Mouse (Mus musculus): Measurements from ENCODE around the gene Zbtb20. TPM values are rescaled to one million over a fixed set of nuclear protein-coding genes. Genes with fewer than 3 reads are reported as not detected.

The Zbtb20 gene
- polyA plus RNA-seq, 1 experiment from 2014 or later, result 44.1 TPM

GRCm38 (mm10) chr16:43098666-43099065 lies 223.0 kb downstream of the Zbtb20 start:
- ATAC-seq (ENCODE audit: insufficient read depth, low FRiP score, low TSS enrichment) (no peak), DNase-seq (ENCODE audit: low spot score) (no peak)
- no peaks in the 10 kb centered on the region for H3K9me3 ChIP-seq (ENCODE audit: control insufficient read depth, low read length)
- no peak overlapping the region for H3K27ac ChIP-seq (ENCODE audit: low read depth, low read length)
- no peak overlapping the region for H3K4me2 ChIP-seq (ENCODE audit: low read depth)
- H3K36me3 ChIP-seq (ENCODE audit: control insufficient read depth, insufficient read depth, low read length), result no peaks in the 10 kb centered on the region
- WGBS, result 89% methylated on average over 5 of the region's 5 CpGs
- no peak overlapping the region for H3K9ac ChIP-seq (ENCODE audit: low read length)
- H3K27me3 ChIP-seq (ENCODE audit: control insufficient read depth, insufficient read depth, low read length), result no peaks in the 10 kb centered on the region
- H3K4me3 ChIP-seq (ENCODE audit: low read depth, low read length), result no peak overlapping the region
- H3K4me1 ChIP-seq (ENCODE audit: control insufficient read depth, insufficient read depth, low read length), result no peaks in the 10 kb centered on the region

GRCm38 (mm10) chr16:43111288-43111687 lies 235.6 kb downstream of the Zbtb20 start:
- no peaks in the 10 kb centered on the region for H3K27me3 ChIP-seq (ENCODE audit: control insufficient read depth, insufficient read depth, low read length)
- no peak overlapping the region for H3K4me3 ChIP-seq (ENCODE audit: low read depth, low read length)
- no peak overlapping the region for H3K4me2 ChIP-seq (ENCODE audit: low read depth)
- H3K9me3 ChIP-seq (ENCODE audit: control insufficient read depth, low read length), result no peaks in the 10 kb centered on the region
- no peak for ATAC-seq (ENCODE audit: insufficient read depth, low FRiP score, low TSS enrichment)
- H3K36me3 ChIP-seq (ENCODE audit: control insufficient read depth, insufficient read depth, low read length), result no peaks in the 10 kb centered on the region
- no peaks in the 10 kb centered on the region for H3K4me1 ChIP-seq (ENCODE audit: control insufficient read depth, insufficient read depth, low read length)
- no peak overlapping the region for H3K27ac ChIP-seq (ENCODE audit: low read depth, low read length)
- no peak overlapping the region for H3K9ac ChIP-seq (ENCODE audit: low read length)
- WGBS, result 71% methylated on average over 1 of the region's 1 CpGs
- no peak for DNase-seq (ENCODE audit: low spot score)

GRCm38 (mm10) chr16:43113968-43114367 lies 238.3 kb downstream of the Zbtb20 start:
- Histone ChIP-seq H3K9ac (ENCODE audit: low read length) (no peak overlapping the region), H3K4me2 (ENCODE audit: low read depth) (no peak overlapping the region), H3K9me3 (ENCODE audit: control insufficient read depth, low read length) (no peaks in the 10 kb centered on the region), H3K4me1 (ENCODE audit: control insufficient read depth, insufficient read depth, low read length) (no peaks in the 10 kb centered on the region), H3K27me3 (ENCODE audit: control insufficient read depth, insufficient read depth, low read length) (no peaks in the 10 kb centered on the region), H3K27ac (ENCODE audit: low read depth, low read length) (no peak overlapping the region), H3K36me3 (ENCODE audit: control insufficient read depth, insufficient read depth, low read length) (no peaks in the 10 kb centered on the region), H3K4me3 (ENCODE audit: low read depth, low read length) (no peak overlapping the region)
- ATAC-seq (ENCODE audit: insufficient read depth, low FRiP score, low TSS enrichment) (no peak), DNase-seq (ENCODE audit: low spot score) (no peak)
- WGBS, result 47% methylated on average over 1 of the region's 1 CpGs

- WGBS, result 80% methylated on average over 4 of the region's 4 CpGs
- H3K27ac ChIP-seq (ENCODE audit: low read depth, low read length), result no peak overlapping the region
- H3K9ac ChIP-seq (ENCODE audit: low read length), result no peak overlapping the region
Measured at GRCm38 (mm10) chr16:43129966-43130365, 254.3 kb downstream of the Zbtb20 start.

GRCm38 (mm10) chr16:43130583-43130982 lies 254.9 kb downstream of the Zbtb20 start:
- ATAC-seq (ENCODE audit: insufficient read depth, low FRiP score, low TSS enrichment) (no peak), DNase-seq (ENCODE audit: low spot score) (no peak)
- Histone ChIP-seq H3K9me3 (ENCODE audit: control insufficient read depth, low read length) (no peaks in the 10 kb centered on the region), H3K27me3 (ENCODE audit: control insufficient read depth, insufficient read depth, low read length) (no peaks in the 10 kb centered on the region), H3K36me3 (ENCODE audit: control insufficient read depth, insufficient read depth, low read length) (no peaks in the 10 kb centered on the region), H3K4me2 (ENCODE audit: low read depth) (no peak overlapping the region), H3K4me3 (ENCODE audit: low read depth, low read length) (no peak overlapping the region), H3K4me1 (ENCODE audit: control insufficient read depth, insufficient read depth, low read length) (peaks cover 6% of the 10 kb centered on the region; the same call in 1 of the 2 replicates), H3K9ac (ENCODE audit: low read length) (no peak overlapping the region), H3K27ac (ENCODE audit: low read depth, low read length) (no peak overlapping the region)
- 64% methylated on average over 6 of the region's 6 CpGs for WGBS

More at GRCm38 (mm10) chr16:43129966-43130365, 254.3 kb downstream of the Zbtb20 start:
- no peak overlapping the region for H3K4me2 ChIP-seq (ENCODE audit: low read depth)
- H3K4me1 ChIP-seq (ENCODE audit: control insufficient read depth, insufficient read depth, low read length), result peaks cover 6% of the 10 kb centered on the region; the same call in 1 of the 2 replicates
- no peaks in the 10 kb centered on the region for H3K9me3 ChIP-seq (ENCODE audit: control insufficient read depth, low read length)
- no peak for ATAC-seq (ENCODE audit: insufficient read depth, low FRiP score, low TSS enrichment)
- no peaks in the 10 kb centered on the region for H3K27me3 ChIP-seq (ENCODE audit: control insufficient read depth, insufficient read depth, low read length)
- no peaks in the 10 kb centered on the region for H3K36me3 ChIP-seq (ENCODE audit: control insufficient read depth, insufficient read depth, low read length)
- DNase-seq (ENCODE audit: low spot score), result no peak
- H3K4me3 ChIP-seq (ENCODE audit: low read depth, low read length), result no peak overlapping the region

GRCm38 (mm10) chr16:43131077-43131476 lies 255.4 kb downstream of the Zbtb20 start:
- Histone ChIP-seq H3K4me1 (ENCODE audit: control insufficient read depth, insufficient read depth, low read length) (peaks cover 6% of the 10 kb centered on the region; the same call in 1 of the 2 replicates), H3K9ac (ENCODE audit: low read length) (no peak overlapping the region), H3K9me3 (ENCODE audit: control insufficient read depth, low read length) (no peaks in the 10 kb centered on the region), H3K27ac (ENCODE audit: low read depth, low read length) (no peak overlapping the region), H3K27me3 (ENCODE audit: control insufficient read depth, insufficient read depth, low read length) (no peaks in the 10 kb centered on the region), H3K4me3 (ENCODE audit: low read depth, low read length) (no peak overlapping the region), H3K36me3 (ENCODE audit: control insufficient read depth, insufficient read depth, low read length) (no peaks in the 10 kb centered on the region), H3K4me2 (ENCODE audit: low read depth) (no peak overlapping the region)
- no peak for DNase-seq (ENCODE audit: low spot score)
- ATAC-seq (ENCODE audit: insufficient read depth, low FRiP score, low TSS enrichment), result no peak

GRCm38 (mm10) chr16:43168506-43168905 lies 292.8 kb downstream of the Zbtb20 start:
- Histone ChIP-seq H3K4me3 (ENCODE audit: low read depth, low read length) (no peak overlapping the region), H3K4me2 (ENCODE audit: low read depth) (no peak overlapping the region), H3K4me1 (ENCODE audit: control insufficient read depth, insufficient read depth, low read length) (no peaks in the 10 kb centered on the region), H3K9ac (ENCODE audit: low read length) (no peak overlapping the region), H3K27me3 (ENCODE audit: control insufficient read depth, insufficient read depth, low read length) (no peaks in the 10 kb centered on the region), H3K27ac (ENCODE audit: low read depth, low read length) (no peak overlapping the region), H3K36me3 (ENCODE audit: control insufficient read depth, insufficient read depth, low read length) (no peaks in the 10 kb centered on the region), H3K9me3 (ENCODE audit: control insufficient read depth, low read length) (no peaks in the 10 kb centered on the region)
- WGBS, result 39% methylated on average over 4 of the region's 4 CpGs
- DNase-seq (ENCODE audit: low spot score), result peak; percentile 10
- ATAC-seq (ENCODE audit: insufficient read depth, low FRiP score, low TSS enrichment), result no peak

GRCm38 (mm10) chr16:43169273-43169905 lies 293.7 kb downstream of the Zbtb20 start:
- Histone ChIP-seq H3K4me1 (ENCODE audit: control insufficient read depth, insufficient read depth, low read length) (no peaks in the 10 kb centered on the region), H3K27me3 (ENCODE audit: control insufficient read depth, insufficient read depth, low read length) (no peaks in the 10 kb centered on the region), H3K9me3 (ENCODE audit: control insufficient read depth, low read length) (no peaks in the 10 kb centered on the region), H3K27ac (ENCODE audit: low read depth, low read length) (no peak overlapping the region), H3K9ac (ENCODE audit: low read length) (no peak overlapping the region), H3K36me3 (ENCODE audit: control insufficient read depth, insufficient read depth, low read length) (no peaks in the 10 kb centered on the region), H3K4me2 (ENCODE audit: low read depth) (no peak overlapping the region), H3K4me3 (ENCODE audit: low read depth, low read length) (no peak overlapping the region)
- 74% methylated on average over 2 of the region's 2 CpGs for WGBS
- no peak for ATAC-seq (ENCODE audit: insufficient read depth, low FRiP score, low TSS enrichment)
- no peak for DNase-seq (ENCODE audit: low spot score)

- H3K27ac ChIP-seq (ENCODE audit: low read depth, low read length), result no peak overlapping the region
- 45% methylated on average over 2 of the region's 2 CpGs for WGBS
- ATAC-seq (ENCODE audit: insufficient read depth, low FRiP score, low TSS enrichment) (no peak), DNase-seq (ENCODE audit: low spot score) (no peak)
- H3K4me1 ChIP-seq (ENCODE audit: control insufficient read depth, insufficient read depth, low read length), result no peaks in the 10 kb centered on the region
- H3K27me3 ChIP-seq (ENCODE audit: control insufficient read depth, insufficient read depth, low read length), result no peaks in the 10 kb centered on the region
- no peak overlapping the region for H3K4me2 ChIP-seq (ENCODE audit: low read depth)
- no peaks in the 10 kb centered on the region for H3K36me3 ChIP-seq (ENCODE audit: control insufficient read depth, insufficient read depth, low read length)
- H3K9ac ChIP-seq (ENCODE audit: low read length), result no peak overlapping the region
- no peaks in the 10 kb centered on the region for H3K9me3 ChIP-seq (ENCODE audit: control insufficient read depth, low read length)
- no peak overlapping the region for H3K4me3 ChIP-seq (ENCODE audit: low read depth, low read length)
Measured at GRCm38 (mm10) chr16:43172139-43172538, 296.5 kb downstream of the Zbtb20 start.

Measured in neural tube, embryonic 11.5 days (tissue).